18 mouse cellular contexts compared by ENCODE assay signal in genomic region chr19:3964030-3964429, GRCm38 (mm10). TPM values are rescaled to one million over a fixed set of nuclear protein-coding genes. Genes with fewer than 3 reads are reported as not detected.
"Had no signal": no experiment of that assay in that cellular context is flagged by ENCODE, and none has a peak within 500 bp of the region (broad histone marks: within the 10 kb centered on the region; RNA-seq: fewer than 3 reads in every experiment).

No protein-coding gene starts in this region.

- DNase-seq: kidney, adult 9 months; kidney, postnatal 10 days; left cerebral cortex, postnatal 4 days; lung, embryonic 14.5 days; lung, postnatal 14 days; right cerebral cortex, postnatal 14 days; thymus, postnatal 4 days had no signal

- H3K36me3 ChIP-seq: limb, embryonic 13.5 days; midbrain, embryonic 13.5 days had no signal

- H3K9ac ChIP-seq: limb, embryonic 13.5 days; liver, embryonic 14.5 days; lung, embryonic 14.5 days; midbrain, embryonic 13.5 days had no signal

- H3K4me2 ChIP-seq: limb, embryonic 13.5 days; lung, embryonic 14.5 days; midbrain, embryonic 13.5 days had no signal

- H3K4me1 ChIP-seq: limb, embryonic 13.5 days; midbrain, embryonic 13.5 days had no signal

- H3K27ac ChIP-seq: limb, embryonic 13.5 days; liver, embryonic 14.5 days; midbrain, embryonic 13.5 days had no signal

- H3K27me3 ChIP-seq: limb, embryonic 13.5 days; midbrain, embryonic 13.5 days had no signal

- H3K9me3 ChIP-seq: limb, embryonic 13.5 days; midbrain, embryonic 13.5 days had no signal

- H3K4me3 ChIP-seq: limb, embryonic 13.5 days; midbrain, embryonic 13.5 days had no signal

- ATAC-seq: midbrain, embryonic 13.5 days had no signal

RNA-seq across cellular contexts. Expression of gene Aldh3b3, which starts 5.6 kb away (rescaled TPM):
- total RNA-seq: layer of hippocampus, adult 8-10 months; layer of hippocampus, postnatal 14 days; left cerebral cortex, postnatal 10 days; left cerebral cortex, postnatal 4 days; midbrain, postnatal 0 days had no signal
- polyA plus RNA-seq: intestine, embryonic 14.5 days; lung, embryonic 14.5 days; midbrain, embryonic 13.5 days; midbrain, postnatal 0 days; neural tube, embryonic 14.5 days had no signal

RNA-seq across cellular contexts. Expression of gene Tbx10, which starts 28.5 kb away (rescaled TPM):
- total RNA-seq: layer of hippocampus, adult 8-10 months; layer of hippocampus, postnatal 14 days; left cerebral cortex, adult 18-20 months; left cerebral cortex, postnatal 10 days; left cerebral cortex, postnatal 4 days; midbrain, postnatal 0 days had no signal
- polyA plus RNA-seq: large intestine, adult 2 months; limb, embryonic 13.5 days; lung, embryonic 14.5 days; midbrain, embryonic 13.5 days; midbrain, postnatal 0 days; neural tube, embryonic 14.5 days had no signal
